Mouse (Mus musculus): ENCODE results near the gene 4930432M17Rik.
A peak's percentile ranks its signal among the peaks of the same experiment; 100 is the strongest.

4930432M17Rik gene

DNA sequence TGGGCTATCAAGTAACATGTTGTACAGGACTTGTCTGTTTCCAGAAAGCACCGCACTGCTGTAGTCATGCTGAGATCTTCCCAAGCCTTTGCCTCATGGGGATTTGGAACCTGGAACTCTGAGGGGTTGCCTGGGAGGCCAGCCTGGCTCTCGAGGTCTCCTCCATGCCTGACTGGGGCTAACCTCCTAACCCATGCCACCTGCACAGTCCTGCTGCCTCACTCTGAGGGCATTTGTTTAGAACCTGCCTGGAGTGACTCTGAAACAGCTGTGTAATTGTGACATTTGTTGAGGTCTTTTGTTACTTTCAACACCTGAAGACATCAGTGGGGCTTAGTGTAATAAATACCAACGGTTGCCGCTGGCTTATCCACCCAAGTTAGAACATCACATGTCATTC is 41.7 kb downstream of the 4930432M17Rik start:
- DNase-seq, result no peak

- DNase-seq, result no peak
Observed at GRCm38 (mm10) chr3:121713151-121713701, 42.7 kb downstream of the 4930432M17Rik start.

GRCm38 (mm10) chr3:121713816-121714215 is 43.3 kb downstream of the 4930432M17Rik start:
- DNase-seq, result no peak

DNA sequence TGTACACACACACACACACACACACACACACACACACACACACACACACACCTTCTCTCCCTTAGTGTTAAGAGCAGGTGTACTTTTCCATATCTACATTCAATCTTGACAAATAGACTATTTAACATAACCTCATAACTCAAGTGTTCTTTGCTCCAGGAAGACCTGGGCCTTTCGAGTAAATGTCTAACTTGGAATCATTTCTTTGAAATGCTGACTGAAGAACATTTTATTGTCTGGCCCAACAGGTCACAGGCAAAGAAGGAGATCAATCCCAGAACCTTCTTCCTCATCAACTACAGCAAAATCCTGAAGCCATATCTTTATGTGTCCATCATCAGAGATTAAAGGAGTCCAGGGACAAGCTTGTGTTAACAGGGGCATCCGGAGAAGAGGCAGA is 43.9 kb downstream of the 4930432M17Rik start:
- DNase-seq, result no peak

- DNase-seq, result no peak
Observed at GRCm38 (mm10) chr3:121715336-121715735, 44.8 kb downstream of the 4930432M17Rik start.

GRCm38 (mm10) chr3:121715741-121716459 is 45.3 kb downstream of the 4930432M17Rik start:
- DNase-seq, result peak; percentile 26

DNA sequence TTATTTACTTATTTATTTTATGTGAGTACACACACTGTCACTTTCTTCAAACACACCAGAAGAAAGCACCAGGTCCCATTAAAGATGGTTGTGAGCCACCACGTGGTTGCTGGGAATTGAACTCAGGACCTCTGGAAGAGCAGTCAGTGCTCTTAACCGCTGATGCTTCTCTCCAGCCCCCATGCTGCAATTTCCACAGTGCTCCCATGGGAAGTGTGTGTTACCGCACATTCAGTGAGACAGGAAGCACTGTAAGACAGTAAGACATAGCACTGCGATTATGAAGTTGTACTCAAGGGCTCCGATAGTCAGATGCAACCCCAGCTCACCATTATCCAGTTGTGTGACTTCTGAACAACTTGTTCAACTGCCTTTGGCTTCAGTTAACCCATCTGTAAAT is 45.9 kb downstream of the 4930432M17Rik start:
- no peak for DNase-seq

- DNase-seq, result no peak
Observed at GRCm38 (mm10) chr3:121718679-121719078, 48.1 kb downstream of the 4930432M17Rik start.

- no peak for DNase-seq
Observed at GRCm38 (mm10) chr3:121719701-121720100, 49.1 kb downstream of the 4930432M17Rik start.

DNA sequence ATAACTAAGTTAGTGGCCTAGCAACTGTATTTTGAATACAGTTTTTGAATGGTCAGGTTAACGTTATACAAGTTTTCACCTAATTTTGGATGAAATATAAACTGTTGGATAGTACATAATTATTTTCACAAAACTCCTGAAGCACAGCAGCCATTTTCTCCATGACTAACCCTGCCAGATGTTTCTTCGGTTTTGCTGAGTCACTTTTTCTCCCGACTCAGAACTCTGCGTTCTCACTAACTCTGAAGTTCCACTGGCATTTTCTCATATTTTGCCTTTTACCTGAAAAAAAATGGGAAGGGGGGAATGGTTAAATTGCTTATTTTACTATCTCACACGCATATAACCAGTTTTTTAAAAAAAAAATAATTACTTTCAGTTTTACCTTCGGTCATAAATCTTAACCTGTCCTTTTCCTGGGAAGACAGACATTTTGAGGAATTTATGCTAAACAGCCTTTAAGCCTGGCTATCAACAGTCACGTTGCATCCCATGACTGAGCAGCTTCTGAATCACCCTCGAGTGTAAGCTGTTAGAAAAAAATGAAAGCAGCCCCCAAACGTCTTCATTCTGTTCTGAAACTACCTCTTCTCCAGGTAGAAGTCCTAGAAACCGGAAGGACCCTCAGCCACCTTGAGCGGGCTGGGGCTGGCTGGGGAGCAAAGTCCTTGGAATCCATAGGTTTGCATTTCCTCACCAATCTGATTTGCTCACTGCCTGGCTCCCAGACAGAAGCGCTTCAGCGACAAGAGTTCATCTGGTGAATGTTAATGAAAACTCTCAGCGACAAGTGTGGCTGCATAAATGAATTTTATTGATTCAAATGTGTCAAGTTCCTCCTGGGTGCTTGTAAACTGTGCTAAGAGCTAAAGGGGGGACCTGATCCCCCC is 50.5 kb downstream of the 4930432M17Rik start:
- no peak for DNase-seq

DNA sequence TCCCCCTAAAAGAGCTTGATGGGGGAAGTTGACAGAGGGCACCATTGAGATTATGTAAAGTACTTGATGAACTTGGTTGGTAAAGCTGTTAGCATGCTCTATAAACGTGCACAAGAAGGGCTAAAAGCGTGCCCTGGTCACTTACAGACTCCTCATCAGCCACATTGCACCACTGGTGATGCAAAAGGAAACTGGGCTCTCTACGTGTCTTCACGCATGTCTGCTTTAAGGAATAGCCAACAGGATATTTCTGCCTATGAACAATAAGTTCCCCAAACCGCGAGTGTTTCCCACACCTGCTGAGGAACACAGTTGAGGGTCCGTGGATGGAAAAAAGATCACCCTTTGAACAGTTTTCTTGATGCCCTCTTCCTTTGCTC is 51.1 kb downstream of the 4930432M17Rik start:
- no peak for DNase-seq

- DNase-seq, result peak; percentile 77
Observed at GRCm38 (mm10) chr3:121722971-121723844, 52.6 kb downstream of the 4930432M17Rik start, which contains the start of gene F3. Gene F3, plus strand, starts transcription at chr3:121723537.

- peak; percentile 24 for DNase-seq
Observed at GRCm38 (mm10) chr3:121723968-121724524, 53.5 kb downstream of the 4930432M17Rik start.

DNA sequence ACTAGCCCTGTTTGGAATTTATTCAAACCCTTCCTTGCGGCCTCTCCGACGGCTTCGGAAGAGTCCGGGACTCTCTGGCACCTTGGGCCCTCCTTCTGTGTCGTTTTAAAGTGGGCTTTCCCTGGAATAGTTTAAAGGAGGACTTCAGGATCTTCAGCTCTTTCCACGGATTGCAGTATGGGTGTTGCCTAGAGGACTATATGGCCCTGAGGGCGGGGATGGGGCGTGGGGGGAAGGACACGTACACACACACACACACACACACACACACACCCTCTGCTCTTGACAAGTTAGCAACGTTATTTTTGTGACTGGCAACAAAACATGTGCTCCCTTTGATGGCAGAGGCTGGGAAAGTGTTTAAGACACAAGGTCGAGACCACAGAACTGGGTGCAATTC is 54.0 kb downstream of the 4930432M17Rik start:
- DNase-seq, result no peak

- no peak for DNase-seq
Observed at GRCm38 (mm10) chr3:121725651-121726050, 55.1 kb downstream of the 4930432M17Rik start.

DNA sequence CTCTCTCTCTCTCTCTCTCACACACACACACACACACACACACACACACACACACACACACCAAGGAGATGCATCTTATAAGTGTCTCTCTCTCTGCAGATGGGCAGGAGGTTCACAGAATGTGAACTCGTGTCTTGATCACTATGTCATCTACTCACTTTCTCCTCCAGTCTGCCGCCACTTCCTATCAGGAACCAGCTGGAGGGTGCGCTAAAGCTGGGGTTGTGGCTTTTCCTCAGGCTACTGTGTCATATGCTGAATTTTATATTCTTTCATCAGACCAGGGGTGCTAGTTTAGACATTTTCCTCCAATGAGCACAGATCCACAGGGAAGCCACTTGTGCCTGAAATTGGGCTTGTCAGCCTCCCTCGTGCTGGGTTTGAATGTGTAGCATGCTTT is 59.1 kb downstream of the 4930432M17Rik start:
- no peak for DNase-seq
